Mouse (Mus musculus) kidney, embryonic 16.5 days (tissue): Measurements from ENCODE around the gene Gm8126. TPM values are rescaled to one million over a fixed set of nuclear protein-coding genes. Genes with fewer than 3 reads are reported as not detected.
A peak's percentile ranks its signal among the peaks of the same experiment; 100 is the strongest.
"Not testable (repeated sequence)": the region's sequence is repeated elsewhere in the genome, so short reads cannot be mapped to it uniquely, and the experiment has no call there.

Source experiments
- ATAC-seq: fragments of 200-750 bp; cut with Nextera tagmentation; 2 replicates; pipeline ENCODE4 v1.8.0; 2017; ENCODE audit warnings: moderate TSS enrichment; ENCODE audit not compliant: low FRiP score, low TSS enrichment
- H3K27ac ChIP-seq: fragments of 300-500 bp; sonication (generic); 2 replicates; pipeline ENCODE4 v1.5.1; 2014; ENCODE audit warnings: low read length
- H3K27me3 ChIP-seq: fragments of 300-500 bp; sonication (generic); 2 replicates; pipeline ENCODE4 v1.6.1; 2014; ENCODE audit warnings: low read length, control low read depth, mixed read lengths; ENCODE audit not compliant: insufficient read depth
- H3K36me3 ChIP-seq: fragments of 300-500 bp; sonication (generic); 2 replicates; pipeline ENCODE4 v1.6.1; 2014; ENCODE audit warnings: low read length, control low read depth, mixed read lengths; ENCODE audit not compliant: insufficient read depth
- H3K4me1 ChIP-seq: fragments of 300-500 bp; sonication (generic); 2 replicates; pipeline ENCODE4 v1.6.1; 2014; ENCODE audit warnings: low read length, control low read depth, mixed read lengths; ENCODE audit not compliant: insufficient read depth
- H3K4me2 ChIP-seq: fragments of 300-500 bp; sonication (generic); replicated peaks from 2 replicates; pipeline ENCODE4 v1.6.1; 2014; ENCODE audit warnings: low read depth, low read length
- H3K4me3 ChIP-seq: fragments of 300-500 bp; sonication (generic); 2 replicates; pipeline ENCODE4 v1.5.1; 2014; ENCODE audit warnings: mild to moderate bottlenecking, low read length
- H3K9ac ChIP-seq: fragments of 300-500 bp; sonication (generic); replicated peaks from 2 replicates; pipeline ENCODE4 v1.6.1; 2014; ENCODE audit warnings: low read length
- H3K9me3 ChIP-seq: fragments of 300-500 bp; sonication (generic); 2 replicates; pipeline ENCODE4 v1.6.1; 2016; ENCODE audit warnings: low read length, control low read depth
- WGBS: fragments of 180-500 bp; shearing (Covaris S2); extraction: QIAGEN DNeasy Blood & Tissue Kit; methylation state at CpG from one replicate; pipeline ENCODE4 v1.1.7; 2014; 5-methylcytosine and 5-hydroxymethylcytosine counted together
- polyA plus RNA-seq: library from polyadenylated mRNA; unstranded; fragments of >200 nt; fragmentation: Nextera tagmentation; extraction: Ambion mirVana; gene quantifications from 2 replicates; pipeline ENCODE4 v1.2.1, GENCODE M21; 2015

Gm8126 gene
- not detected in 2 replicates for polyA plus RNA-seq

- not testable (repeated sequence) for ATAC-seq, H3K9ac ChIP-seq, H3K4me3 ChIP-seq, H3K4me2 ChIP-seq, H3K4me1 ChIP-seq, H3K27ac ChIP-seq, H3K27me3 ChIP-seq, H3K36me3 ChIP-seq, H3K9me3 ChIP-seq
- whole genome bisulfite sequencing: 87% methylated on average over 2 of the region's 4 CpGs
Measured at GRCm38 (mm10) chr14:43258349-43258748, at the start of gene Gm8126. TSS of gene Gm8126 (plus strand) at chr14:43258649.

- not testable (repeated sequence) for H3K9me3 ChIP-seq, H3K27me3 ChIP-seq, H3K4me1 ChIP-seq, H3K9ac ChIP-seq, ATAC-seq, H3K4me3 ChIP-seq, H3K27ac ChIP-seq, H3K4me2 ChIP-seq, H3K36me3 ChIP-seq
- WGBS: 90% methylated on average over 3 of the region's 4 CpGs
Measured at GRCm38 (mm10) chr14:43235204-43235603, 23.2 kb upstream of the Gm8126 start, which contains the start of gene Gm8122. TSS of gene Gm8122 (minus strand) at chr14:43235304.

GRCm38 (mm10) chr14:43237769-43238168 lies 20.7 kb upstream of the Gm8126 start:
- not testable (repeated sequence) for ATAC-seq, H3K27me3 ChIP-seq, H3K4me1 ChIP-seq, H3K4me2 ChIP-seq, H3K9me3 ChIP-seq, H3K9ac ChIP-seq, H3K36me3 ChIP-seq, H3K27ac ChIP-seq, H3K4me3 ChIP-seq

- not testable (repeated sequence) for H3K4me1 ChIP-seq
- WGBS: 6% methylated on average over 9 of the region's 12 CpGs
- ATAC-seq: peak; percentile 59; the same call in 1 of the 2 replicates
Measured at GRCm38 (mm10) chr14:43249611-43250170, 8.8 kb upstream of the Gm8126 start.

DNA sequence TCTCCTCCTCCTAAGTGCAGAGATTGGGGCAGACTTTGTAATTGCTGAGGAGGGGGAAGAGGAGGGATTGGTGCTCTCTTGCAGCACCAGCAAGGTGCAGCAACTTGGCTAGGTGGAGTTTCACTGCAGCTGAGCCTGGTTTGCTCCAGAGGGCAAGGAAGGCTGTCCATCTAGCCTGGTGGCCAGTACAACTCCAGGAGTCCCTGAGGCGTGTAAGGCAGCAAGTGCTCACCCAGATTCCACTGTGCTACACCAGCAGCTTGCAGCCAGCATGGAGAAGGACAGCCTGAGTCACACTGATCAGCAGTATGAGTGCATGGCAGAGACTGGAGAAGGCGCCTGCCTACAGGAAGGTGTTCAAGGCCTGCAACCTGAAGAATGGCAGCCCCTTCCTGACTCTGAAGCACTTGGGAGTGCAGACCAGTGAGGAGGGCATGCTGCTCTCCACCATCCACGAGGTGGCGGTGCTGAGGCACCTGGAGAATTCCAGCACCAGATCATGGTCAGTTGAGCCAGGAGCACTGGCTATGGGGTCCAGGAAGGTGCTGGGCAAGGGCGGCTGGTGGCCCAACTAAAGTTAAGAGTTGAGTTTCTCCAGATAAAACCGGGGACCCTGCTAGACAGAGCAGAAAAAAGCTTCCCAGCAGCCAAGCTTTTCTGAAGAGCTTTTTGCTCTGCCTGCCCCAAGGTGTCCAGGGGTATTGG lies 7.7 kb upstream of the Gm8126 start:
- not testable (repeated sequence) for H3K27me3 ChIP-seq, H3K9ac ChIP-seq, H3K36me3 ChIP-seq, H3K4me1 ChIP-seq, H3K4me2 ChIP-seq, H3K4me3 ChIP-seq, ATAC-seq, H3K9me3 ChIP-seq, H3K27ac ChIP-seq
- 33% methylated on average over 5 of the region's 6 CpGs for WGBS

More at GRCm38 (mm10) chr14:43249611-43250170, 8.8 kb upstream of the Gm8126 start:
- not testable (repeated sequence) for H3K27ac ChIP-seq, H3K36me3 ChIP-seq, H3K4me2 ChIP-seq, H3K27me3 ChIP-seq, H3K9ac ChIP-seq, H3K9me3 ChIP-seq, H3K4me3 ChIP-seq

DNA sequence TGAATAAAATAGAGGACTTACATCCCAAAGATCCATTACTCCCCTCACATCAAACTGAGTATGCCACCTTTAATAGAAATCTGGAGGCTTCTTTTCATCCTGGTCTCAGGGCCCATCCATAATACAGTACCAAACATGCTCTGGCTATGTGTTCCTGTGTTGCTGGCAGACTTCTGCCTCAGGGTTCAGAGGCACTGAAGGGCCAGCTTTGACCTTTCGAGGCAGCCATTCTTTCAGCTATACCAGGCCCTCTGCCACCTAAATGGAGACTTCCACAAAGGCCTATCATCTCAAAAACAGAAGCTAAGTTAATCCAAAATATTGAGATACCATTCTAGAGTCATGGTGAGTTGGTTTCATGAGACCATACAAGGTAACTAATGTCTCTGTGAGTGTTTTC lies 1.9 kb upstream of the Gm8126 start:
- not testable (repeated sequence) for H3K9me3 ChIP-seq, H3K36me3 ChIP-seq, ATAC-seq, H3K27me3 ChIP-seq, H3K4me2 ChIP-seq, H3K27ac ChIP-seq, H3K4me3 ChIP-seq, H3K4me1 ChIP-seq, H3K9ac ChIP-seq
- 76% methylated on average over 1 of the region's 1 CpGs for WGBS

DNA sequence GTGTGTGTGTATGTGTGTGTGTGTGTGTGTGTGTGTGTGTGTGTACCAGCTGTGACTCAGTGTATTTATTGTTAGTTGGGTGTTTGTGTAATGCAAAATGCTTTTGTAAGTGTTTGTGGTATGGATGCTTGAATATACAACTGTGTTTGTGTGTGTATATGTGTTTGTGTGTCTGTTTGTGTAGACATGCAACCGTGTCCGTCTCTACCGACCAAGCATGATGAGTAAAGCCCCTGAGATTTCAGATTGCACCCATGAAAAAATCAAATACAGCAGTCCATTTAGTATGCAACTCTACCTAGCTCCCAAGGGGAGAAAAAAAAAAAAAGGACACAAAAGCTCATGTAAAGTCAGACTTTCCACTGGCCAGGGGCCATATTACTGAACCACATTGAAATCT lies 5.0 kb downstream of the Gm8126 start:
- H3K4me2 ChIP-seq, H3K27me3 ChIP-seq, H3K4me1 ChIP-seq, H3K9ac ChIP-seq, H3K36me3 ChIP-seq, H3K4me3 ChIP-seq, ATAC-seq, H3K9me3 ChIP-seq, H3K27ac ChIP-seq: not testable (repeated sequence)
- 94% methylated on average over 3 of the region's 3 CpGs for WGBS

DNA sequence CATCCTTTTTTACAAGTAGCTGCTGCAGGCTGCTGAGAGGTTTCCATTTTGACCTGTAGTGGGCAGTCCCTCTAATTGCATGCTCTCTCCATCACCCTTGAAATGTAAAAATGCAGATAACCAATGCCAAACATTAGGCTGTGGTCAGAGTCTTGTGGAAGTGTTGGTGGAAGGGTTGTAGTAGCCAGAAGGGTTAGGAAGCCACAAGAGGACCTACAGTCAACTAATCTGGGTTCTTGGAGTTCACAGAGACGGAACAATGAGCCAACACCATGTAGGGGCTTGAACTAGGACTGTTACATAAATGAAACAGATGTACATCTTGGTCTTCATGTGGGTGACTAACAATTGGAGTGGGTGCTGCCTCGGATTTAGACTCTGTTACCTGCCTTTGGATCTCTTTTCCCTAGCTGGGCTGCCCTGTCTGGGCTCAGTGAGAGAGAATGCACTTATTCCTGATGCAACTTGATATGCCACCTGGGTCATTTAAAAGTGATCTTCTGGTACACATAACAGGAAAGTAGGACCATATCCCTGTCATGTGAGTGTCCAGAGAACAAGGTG lies 10.2 kb downstream of the Gm8126 start:
- not testable (repeated sequence) for H3K27me3 ChIP-seq, ATAC-seq, H3K9ac ChIP-seq, H3K9me3 ChIP-seq, H3K36me3 ChIP-seq, H3K4me1 ChIP-seq, H3K4me2 ChIP-seq, H3K4me3 ChIP-seq, H3K27ac ChIP-seq
- WGBS: 59% methylated on average over 2 of the region's 2 CpGs

GRCm38 (mm10) chr14:43269211-43269610 lies 10.8 kb downstream of the Gm8126 start:
- not testable (repeated sequence) for H3K9me3 ChIP-seq, H3K4me3 ChIP-seq, H3K9ac ChIP-seq, H3K27ac ChIP-seq, H3K27me3 ChIP-seq, H3K4me1 ChIP-seq, ATAC-seq, H3K4me2 ChIP-seq, H3K36me3 ChIP-seq
- WGBS: 84% methylated on average over 3 of the region's 3 CpGs

- not testable (repeated sequence) for H3K9ac ChIP-seq, H3K36me3 ChIP-seq, H3K9me3 ChIP-seq, ATAC-seq, H3K4me2 ChIP-seq, H3K4me1 ChIP-seq, H3K27ac ChIP-seq, H3K27me3 ChIP-seq, H3K4me3 ChIP-seq
- WGBS: 89% methylated on average over 1 of the region's 1 CpGs
Measured at GRCm38 (mm10) chr14:43273161-43273560, 14.7 kb downstream of the Gm8126 start.
